Mouse (Mus musculus) CH12.LX (cell line): Measurements from ENCODE around the gene Arhgef26. TPM values are rescaled to one million over a fixed set of nuclear protein-coding genes. Genes with fewer than 3 reads are reported as not detected.

Experiments used
- DNase-seq: peaks from one replicate; pipeline ENCODE4 v3.0.0-alpha.2; 2013; ENCODE audit errors: extremely low read depth
- H3K27ac ChIP-seq: 2 replicates; pipeline ENCODE4 v1.5.1; 2012; ENCODE audit warnings: low read depth, mild to moderate bottlenecking, control low read depth, moderate library complexity; ENCODE audit not compliant: insufficient read depth
- H3K27me3 ChIP-seq: replicated peaks from 2 replicates; pipeline ENCODE3; 2012; ENCODE audit warnings: inconsistent platforms
- H3K36me3 ChIP-seq, 2 experiments: replicated peaks in 1 of 2; 2 replicates each; pipeline versions ENCODE3 to v1.6.1; 2012; ENCODE audit warnings: inconsistent platforms in 1 of 2, low read length in 1 of 2, mild to moderate bottlenecking in 1 of 2, mixed read lengths in 1 of 2, moderate library complexity in 1 of 2; ENCODE audit not compliant: control insufficient read depth in 1 of 2, insufficient read depth in 1 of 2
- H3K4me1 ChIP-seq, 2 experiments: 2 replicates each; pipeline ENCODE4 v1.6.1; 2012; ENCODE audit warnings: inconsistent platforms in 1 of 2, moderate library complexity in 1 of 2; ENCODE audit not compliant: insufficient read depth in 2 of 2, control insufficient read depth in 1 of 2
- H3K4me2 ChIP-seq: 2 replicates; pipeline ENCODE4 v1.6.1; 2012; ENCODE audit warnings: low read depth, mild to moderate bottlenecking, control low read depth; ENCODE audit not compliant: poor library complexity, insufficient read depth, severe bottlenecking
- H3K4me3 ChIP-seq, 3 experiments: fragments of 150-350 bp in 1 of 3; sonication (generic) in 1 of 3; replicated peaks in 1 of 3; 2 replicates each; pipeline versions ENCODE3 to v1.5.1; 2011 to 2012; ENCODE audit warnings: low read depth in 2 of 3, low read length in 2 of 3, mild to moderate bottlenecking in 2 of 3, moderate library complexity in 2 of 3, control low read depth in 1 of 3, improper control_type of control experiment in 1 of 3, inconsistent platforms in 1 of 3, mixed read lengths in 1 of 3; ENCODE audit not compliant: poor library complexity in 1 of 3
- H3K79me2 ChIP-seq: replicated peaks from 2 replicates; pipeline ENCODE4 v1.6.1; 2012; ENCODE audit warnings: mild to moderate bottlenecking, moderate library complexity; ENCODE audit not compliant: control insufficient read depth, poor library complexity, insufficient read depth, severe bottlenecking; ENCODE audit errors: extremely low read depth
- H3K9ac ChIP-seq: 2 replicates; pipeline ENCODE4 v1.6.1; 2012; ENCODE audit warnings: low read depth, mild to moderate bottlenecking, control low read depth, moderate library complexity; ENCODE audit not compliant: insufficient read depth
- H3K9me3 ChIP-seq: replicated peaks from 2 replicates; pipeline ENCODE3; 2012; ENCODE audit warnings: low read length, inconsistent platforms, mixed read lengths
- BHLHE40 ChIP-seq: IDR thresholded peaks from 2 replicates; pipeline ENCODE4 v1.6.1; 2011; ENCODE audit warnings: mild to moderate bottlenecking, low read depth, low read length, improper control_type of control experiment
- E2F4 ChIP-seq: IDR thresholded peaks from 2 replicates; pipeline ENCODE4 v1.6.1; 2011; ENCODE audit warnings: low read depth, low read length, improper control_type of control experiment; ENCODE audit not compliant: insufficient replicate concordance
- ELF1 ChIP-seq: IDR thresholded peaks from 2 replicates; pipeline ENCODE4 v1.6.1; 2014; ENCODE audit warnings: low read depth, mild to moderate bottlenecking, inconsistent platforms, low read length, improper control_type of control experiment
- HCFC1 ChIP-seq: IDR thresholded peaks from 2 replicates; pipeline ENCODE4 v1.6.1; 2012; ENCODE audit warnings: low read depth, mild to moderate bottlenecking, inconsistent platforms, low read length, improper control_type of control experiment
- IRF4 ChIP-seq: IDR thresholded peaks from 2 replicates; pipeline ENCODE4 v1.6.1; 2014; ENCODE audit warnings: low read depth, mild to moderate bottlenecking, inconsistent platforms, low read length, improper control_type of control experiment
- JUND ChIP-seq: conservative IDR thresholded peaks from 2 replicates; pipeline ENCODE4 v1.6.1; 2011; ENCODE audit warnings: low read depth, low read length, improper control_type of control experiment
- MAX ChIP-seq: IDR thresholded peaks from 2 replicates; pipeline ENCODE4 v1.6.1; 2011; ENCODE audit warnings: low read length, improper control_type of control experiment
- MEF2A ChIP-seq: IDR thresholded peaks from 2 replicates; pipeline ENCODE4 v1.6.1; 2014; ENCODE audit warnings: low read depth, mild to moderate bottlenecking, inconsistent platforms, low read length, improper control_type of control experiment, borderline replicate concordance
- POLR2A ChIP-seq: IDR thresholded peaks from 2 replicates; pipeline ENCODE4 v1.6.1; 2011; ENCODE audit warnings: low read depth, mild to moderate bottlenecking, improper control_type of control experiment, low read length
- RAD21 ChIP-seq: IDR thresholded peaks from 2 replicates; pipeline ENCODE4 v1.6.1; 2011; ENCODE audit warnings: low read depth, mild to moderate bottlenecking, low read length, improper control_type of control experiment, moderate library complexity
- RCOR1 ChIP-seq: conservative IDR thresholded peaks from 2 replicates; pipeline ENCODE4 v1.6.1; 2012; ENCODE audit warnings: low read depth, mild to moderate bottlenecking, inconsistent platforms, low read length, improper control_type of control experiment
- SMC3 ChIP-seq: IDR thresholded peaks from 2 replicates; pipeline ENCODE4 v1.6.1; 2011; ENCODE audit warnings: low read depth, low read length, improper control_type of control experiment
- dilution Hi-C: fragments of 300-500 bp; cut with MboI; formaldehyde crosslinking; loops from 2 replicates; pipeline ENCODE4 v1.14.3; 2020; ENCODE audit warnings: low sequenced_read_pairs; ENCODE audit not compliant: extremely low pct_unique_long_range_greater_than_20kb, extremely low pct_ligation_motif_present
- in situ Hi-C: fragments of 300-500 bp; cut with MboI; formaldehyde crosslinking; loops from 3 replicates; pipeline ENCODE4 v1.14.3; 2019; ENCODE audit warnings: low sequenced_read_pairs, low pct_ligation_motif_present, low pct_unique_long_range_greater_than_20kb, mixed read lengths
- polyA plus RNA-seq: library from polyadenylated mRNA; unstranded; fragments of >175 nt; gene quantifications from 2 replicates; pipeline ENCODE4 v1.2.1, GENCODE M21; 2012; ENCODE audit warnings: low read depth; ENCODE audit not compliant: insufficient read length
- total RNA-seq, 2 experiments: library from RNA; depleted of rRNA; stranded (reverse); fragments of 300-350 nt in 1 of 2; fragments of >200 nt in 1 of 2; gene quantifications; 2 replicates each; pipeline ENCODE4 v1.2.3; 2012 to 2014

Arhgef26 gene
- total and polyA plus RNA-seq, 3 experiments = under 0.01 to 0.11 TPM; not detected in 1

- in situ Hi-C loops (no loop called here), dilution Hi-C loops (no loop called here)
- no peak overlapping the region for H3K9ac ChIP-seq
- H3K9me3 ChIP-seq = peaks cover 16% of the 10 kb centered on the region
- H3K36me3 ChIP-seq = no peaks in the 10 kb centered on the region
- H3K27ac ChIP-seq = no peak overlapping the region
- no peaks in the 10 kb centered on the region for H3K27me3 ChIP-seq
- no peaks in the 10 kb centered on the region for H3K79me2 ChIP-seq
- TF ChIP-seq IRF4 = no peak
- TF ChIP-seq E2F4 = no peak
- no peak for DNase-seq
- H3K4me3 ChIP-seq = no peak overlapping the region
- H3K4me1 ChIP-seq = no peaks in the 10 kb centered on the region
- no peak overlapping the region for H3K4me2 ChIP-seq
Observed at GRCm38 (mm10) chr3:62417458-62417857, 79.3 kb downstream of the Arhgef26 start.

- peaks cover 11% of the 10 kb centered on the region for H3K9me3 ChIP-seq
- in situ Hi-C loops = no loop called here
- no peaks in the 10 kb centered on the region for H3K79me2 ChIP-seq
- no peak overlapping the region for H3K4me3 ChIP-seq
- no peaks in the 10 kb centered on the region for H3K27me3 ChIP-seq
- DNase-seq = no peak
- no peaks in the 10 kb centered on the region for H3K36me3 ChIP-seq
- TF ChIP-seq RAD21 = no peak
- TF ChIP-seq POLR2A = no peak
- no peak for TF ChIP-seq RCOR1
- no peak for TF ChIP-seq JUND
- no peak for TF ChIP-seq MEF2A
- no peak for TF ChIP-seq ELF1
- TF ChIP-seq MAX = no peak
- no peak for TF ChIP-seq SMC3
- H3K4me1 ChIP-seq = no peaks in the 10 kb centered on the region
- dilution Hi-C loops = no loop called here
- H3K9ac ChIP-seq = no peak overlapping the region
- H3K4me2 ChIP-seq = no peak overlapping the region
- H3K27ac ChIP-seq = no peak overlapping the region
Observed at GRCm38 (mm10) chr3:62418387-62419138, 80.4 kb downstream of the Arhgef26 start.

DNA sequence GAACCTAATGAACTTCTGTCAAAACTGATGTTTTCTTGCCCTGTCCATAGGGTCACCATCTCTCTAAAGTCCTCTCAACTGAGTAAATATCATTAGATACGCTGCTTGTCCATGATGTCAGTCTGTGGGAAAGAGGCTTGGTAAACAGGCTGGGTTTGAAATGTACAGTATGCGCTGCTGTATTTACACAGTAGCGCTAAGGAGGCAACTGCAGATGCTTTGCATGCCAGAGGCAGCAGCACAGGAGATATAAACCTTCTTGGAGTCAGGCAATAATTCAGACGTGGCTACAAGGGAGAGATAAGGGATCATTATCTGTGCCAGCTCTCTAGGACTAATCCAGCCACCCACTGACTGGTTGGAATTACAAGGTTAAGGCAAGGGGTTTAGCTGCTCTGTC lies 95.5 kb downstream of the Arhgef26 start:
- Histone ChIP-seq H3K9ac (no peak overlapping the region), H3K27ac (no peak overlapping the region), H3K4me2 (no peak overlapping the region), H3K36me3 (no peaks in the 10 kb centered on the region)
- TF ChIP-seq BHLHE40 = no peak
- TF ChIP-seq HCFC1 = no peak
- TF ChIP-seq MEF2A = no peak
- TF ChIP-seq, all 38 proteins: peak for 0
- Histone ChIP-seq H3K9me3 (peaks cover 2% of the 10 kb centered on the region), H3K4me1 (no peaks in the 10 kb centered on the region), H3K27me3 (no peaks in the 10 kb centered on the region), H3K4me3 (no peak overlapping the region), H3K79me2 (no peaks in the 10 kb centered on the region)
- in situ Hi-C loops (no loop called here), dilution Hi-C loops (no loop called here)
- DNase-seq = no peak
